Mouse (Mus musculus): ENCODE measurements around the gene Clcn6.

GRCm38 (mm10) chr4:148056246-148056645 lies 17.6 kb upstream of the Clcn6 start:
- TF ChIP-seq CTCF (IDR thresholded peaks at IDR 0.05; ENCODE audit: insufficient read depth, low read depth, low read length) (no peak), POLR2A (IDR thresholded peaks at IDR 0.05; ENCODE audit: insufficient read depth, low read depth, low read length) (no peak)
